Mouse (Mus musculus): Measurements from ENCODE around the gene Il18rap. TPM values are rescaled to one million over a fixed set of nuclear protein-coding genes. Genes with fewer than 3 reads are reported as not detected.

Il18rap gene
- polyA plus RNA-seq (2017; shearing (Covaris generic)): 10 to 100 TPM; 12.6 to 82.7 (median 18.2) TPM

DNA sequence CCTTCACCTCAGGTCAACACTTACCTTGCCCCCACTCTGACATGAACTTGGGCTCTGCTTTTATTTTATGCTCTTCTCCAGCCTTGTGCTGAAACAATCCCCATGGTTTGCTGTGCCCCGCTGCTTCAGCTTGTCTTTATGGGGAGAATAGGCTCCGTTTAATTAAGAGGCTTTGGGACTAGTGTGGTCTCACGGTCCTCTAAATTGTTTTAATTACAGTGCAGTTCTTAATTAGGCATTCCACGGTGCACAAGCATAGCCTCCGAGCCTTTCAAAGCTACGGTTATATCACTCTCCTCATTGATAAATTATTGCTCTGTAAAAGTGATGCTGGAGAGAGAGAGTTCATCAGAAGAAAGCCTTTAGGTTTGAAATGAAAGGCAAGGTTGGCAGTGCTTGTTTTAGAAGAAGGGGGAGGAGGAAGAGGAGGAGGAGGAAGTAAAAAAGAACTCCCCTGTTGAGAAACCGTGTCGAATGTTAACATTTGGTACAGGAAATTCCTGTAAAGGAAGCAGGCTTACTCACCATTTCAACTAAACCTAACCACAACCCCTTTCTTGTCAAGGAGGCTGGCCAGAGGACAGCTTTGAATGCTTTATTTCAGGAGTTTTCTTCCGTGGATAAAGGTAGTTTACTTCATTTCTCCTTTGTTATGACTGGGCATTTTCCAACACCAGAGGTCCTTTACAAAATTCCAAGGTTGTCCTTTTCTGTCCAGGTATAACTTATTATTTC lies at the start of gene Il18rap:
Gene Il18rap (plus strand): TSS at position 512 of the 735 bp plus-strand sequence.
- ATAC-seq: peak; percentile 85

DNA sequence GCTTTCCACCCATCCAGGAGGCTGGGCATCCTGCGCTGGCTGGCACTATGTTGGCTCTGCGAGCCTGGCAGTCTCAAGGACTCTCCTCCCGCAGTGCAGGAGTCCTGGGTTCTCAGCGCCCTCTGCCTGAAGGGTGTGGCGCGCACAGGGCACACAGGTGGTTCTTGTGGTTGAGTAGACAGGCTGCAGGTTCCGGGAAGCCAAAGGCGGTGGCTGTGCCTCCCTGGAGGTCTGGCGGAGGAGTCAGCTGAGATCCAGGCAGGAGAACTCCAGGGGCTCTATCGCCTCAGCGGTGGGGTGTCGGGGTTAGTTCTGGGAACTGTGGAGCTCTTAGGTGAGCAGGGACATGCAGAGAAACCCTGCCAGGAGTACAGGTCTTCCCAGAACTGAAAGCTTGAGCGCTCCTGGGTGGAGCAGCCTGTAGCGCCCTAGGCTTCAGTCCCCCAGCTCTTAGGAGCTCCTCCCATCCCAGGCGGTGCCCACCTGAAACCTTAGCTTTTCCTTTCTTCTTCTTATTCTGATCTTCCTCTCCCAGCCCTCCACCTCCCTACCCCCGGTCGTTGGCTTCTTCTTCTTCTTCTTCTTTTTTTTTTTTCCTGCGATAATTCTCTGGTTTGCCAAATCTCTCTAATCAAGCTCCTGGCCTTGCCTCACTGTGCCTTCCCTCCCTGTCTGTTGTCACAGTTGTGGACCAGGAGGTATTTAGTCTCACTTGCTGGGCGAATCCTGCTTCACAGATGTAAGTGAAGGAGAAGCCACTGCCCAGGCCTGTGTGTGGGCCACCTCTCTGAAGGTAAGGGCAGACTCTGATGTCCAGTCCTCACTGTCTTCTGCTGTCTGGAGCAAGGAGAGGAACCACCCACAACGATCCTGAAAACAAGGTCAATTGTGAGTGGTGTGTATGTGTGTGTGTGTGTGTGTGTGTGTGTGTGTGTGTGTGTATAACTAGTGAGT lies 49.4 kb upstream of the Il18rap start, which contains the start of gene Il18r1:
Gene Il18r1 (plus strand): TSS at position 76 of the 954 bp plus-strand sequence.
- ATAC-seq: peak; percentile 76

DNA sequence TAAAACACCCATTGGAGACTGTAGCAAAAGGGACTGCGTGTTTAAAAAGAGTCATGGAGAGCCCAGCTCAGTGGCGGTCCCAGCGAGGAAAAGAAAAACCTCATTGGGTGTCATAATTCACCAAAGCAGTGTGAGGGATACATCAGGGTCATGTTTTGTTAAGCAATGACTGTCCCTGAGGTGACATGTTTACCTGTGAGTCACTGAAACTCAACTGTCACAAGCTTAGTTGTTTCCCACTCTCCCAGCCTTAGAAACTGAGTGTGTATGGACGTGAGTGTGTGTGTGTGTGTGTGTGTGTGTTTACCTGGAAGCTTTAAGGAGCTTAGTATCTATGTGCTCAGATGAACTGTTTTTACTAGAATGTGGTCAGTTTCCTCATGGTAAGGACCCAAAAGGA lies 47.9 kb upstream of the Il18rap start:
- ATAC-seq: no peak

DNA sequence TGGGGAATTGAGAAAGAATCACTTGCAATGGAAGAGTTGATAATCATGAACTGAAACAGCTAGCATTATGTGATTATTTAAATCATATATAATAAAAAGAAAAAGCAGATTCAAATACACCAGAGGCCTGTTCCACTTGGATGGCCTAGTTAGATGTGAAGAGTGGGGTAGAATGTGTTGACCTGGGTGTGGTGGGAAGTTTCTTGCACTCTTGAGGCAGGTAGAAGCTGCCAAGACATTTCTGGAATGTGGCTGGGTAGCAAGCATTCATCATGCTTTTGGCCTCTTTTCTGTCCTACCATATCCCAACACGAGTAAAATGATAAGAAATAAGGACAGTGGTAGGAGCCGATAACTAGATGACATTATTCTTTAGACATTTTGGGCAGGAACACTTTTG lies 46.4 kb upstream of the Il18rap start:
- ATAC-seq: no peak

DNA sequence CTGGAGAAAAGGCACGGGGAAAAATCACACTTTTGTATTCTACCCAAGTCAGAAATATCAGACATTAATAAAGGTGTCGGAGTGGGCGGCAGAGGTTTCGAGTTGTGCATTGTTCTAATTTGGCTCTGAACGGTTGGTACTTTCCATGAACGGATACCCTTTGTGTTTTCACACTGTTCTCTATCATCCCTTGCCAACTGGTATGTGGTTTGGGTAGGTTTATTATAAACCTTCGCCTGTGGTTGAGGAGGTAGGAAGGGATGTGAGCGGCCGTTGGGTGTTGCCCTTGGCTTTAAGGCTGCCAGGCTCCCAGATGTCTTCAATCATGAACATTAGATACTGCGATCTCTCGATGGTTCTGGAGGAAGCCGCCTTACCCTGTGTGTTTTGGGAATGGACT lies 45.3 kb upstream of the Il18rap start:
- peak; percentile 67 for ATAC-seq

DNA sequence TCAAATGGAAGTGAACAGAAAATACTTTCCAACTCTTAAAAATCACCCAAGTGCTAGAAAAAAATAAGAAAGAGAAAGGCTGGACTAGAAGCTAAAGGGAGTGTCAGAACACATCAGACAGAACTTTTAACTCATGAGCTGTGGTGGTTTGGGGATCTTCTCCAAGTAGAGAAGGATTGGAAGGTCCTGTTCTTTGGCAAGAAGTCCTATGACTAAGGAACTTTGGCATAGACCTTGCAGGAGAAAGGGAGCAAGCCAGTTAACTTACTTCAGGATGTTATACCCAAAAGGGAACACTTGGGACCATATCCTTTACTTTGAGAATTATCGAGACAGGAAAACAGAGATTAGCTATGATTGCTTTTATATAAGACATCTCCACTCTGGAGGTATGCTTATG lies 42.8 kb upstream of the Il18rap start:
- ATAC-seq: no peak

DNA sequence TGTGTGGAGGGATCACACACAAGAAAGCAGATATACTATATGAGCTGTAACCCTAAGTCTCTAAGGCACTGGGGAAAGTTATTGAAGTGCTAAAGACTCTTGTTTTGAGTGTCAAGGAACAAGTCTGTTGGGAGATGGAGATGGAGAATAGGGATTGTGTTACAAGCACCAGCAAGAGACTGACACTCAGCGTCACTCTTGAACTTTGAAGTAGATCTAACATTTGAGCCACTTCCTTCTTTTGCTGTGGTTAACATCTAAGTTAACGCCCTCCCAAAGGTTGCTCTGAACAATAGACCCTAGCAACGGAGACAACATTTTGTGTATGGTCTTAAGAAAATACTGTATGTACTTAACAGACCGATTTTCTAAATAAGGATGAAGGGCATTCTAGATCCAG lies 41.5 kb upstream of the Il18rap start:
- ATAC-seq: peak; percentile 40

DNA sequence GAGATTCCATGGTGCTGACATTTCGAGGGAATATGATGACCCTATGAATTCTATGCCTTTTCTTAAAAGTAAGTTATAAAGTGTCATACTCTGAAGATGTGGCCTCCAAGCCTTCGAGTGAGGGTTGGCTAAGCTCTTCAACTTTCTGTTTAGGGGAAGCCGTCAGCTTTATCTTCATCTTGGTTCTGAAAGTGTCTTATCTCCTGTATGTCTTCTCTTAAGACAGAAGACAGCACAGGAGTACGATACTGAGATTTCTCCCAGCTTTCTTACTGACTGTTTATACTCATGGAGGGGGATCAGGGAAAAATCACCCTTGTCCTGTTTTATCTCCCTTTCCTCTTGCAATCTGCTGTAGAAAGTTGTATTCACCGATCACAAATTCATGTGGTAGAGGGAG lies 40.8 kb upstream of the Il18rap start:
- no peak for ATAC-seq

DNA sequence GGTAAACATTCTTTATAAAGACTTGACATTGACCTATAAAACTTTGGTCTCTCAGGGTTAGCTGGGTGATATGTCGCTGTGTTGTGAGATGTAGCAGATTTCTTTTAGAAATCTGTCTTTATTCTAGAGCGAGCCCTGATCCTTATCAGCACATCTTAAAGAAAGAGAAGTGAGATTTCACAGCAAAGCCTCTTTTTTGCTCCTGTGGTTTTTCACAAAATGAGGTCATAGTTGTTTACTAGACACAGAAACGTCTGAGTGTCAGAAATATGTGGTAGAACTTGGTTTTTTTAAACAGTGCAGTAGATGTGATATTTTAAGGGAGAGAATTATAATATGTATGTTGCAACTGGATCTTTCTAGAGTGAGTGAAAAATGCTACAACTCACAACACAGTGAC lies 39.5 kb upstream of the Il18rap start:
- peak; percentile 57 for ATAC-seq

DNA sequence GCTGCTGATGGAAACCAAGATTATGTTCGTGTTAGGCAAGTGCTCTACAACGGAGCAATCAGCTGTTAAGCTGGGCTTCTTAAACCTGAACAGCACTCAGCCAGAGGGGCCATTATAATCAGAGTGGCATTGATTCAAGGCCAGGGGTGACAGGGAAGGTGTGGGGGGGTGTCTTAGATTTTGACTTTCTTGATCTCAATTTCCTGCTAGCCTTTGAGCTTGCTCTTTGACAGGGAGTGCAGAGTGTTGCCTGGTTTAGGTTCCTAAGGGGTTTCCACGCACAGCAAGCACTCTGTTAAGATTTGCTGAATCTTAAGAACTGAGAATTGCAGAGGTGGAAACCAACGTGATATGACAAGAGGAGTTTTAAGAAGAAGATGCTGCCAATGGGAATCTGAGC lies 38.4 kb upstream of the Il18rap start:
- no peak for ATAC-seq

DNA sequence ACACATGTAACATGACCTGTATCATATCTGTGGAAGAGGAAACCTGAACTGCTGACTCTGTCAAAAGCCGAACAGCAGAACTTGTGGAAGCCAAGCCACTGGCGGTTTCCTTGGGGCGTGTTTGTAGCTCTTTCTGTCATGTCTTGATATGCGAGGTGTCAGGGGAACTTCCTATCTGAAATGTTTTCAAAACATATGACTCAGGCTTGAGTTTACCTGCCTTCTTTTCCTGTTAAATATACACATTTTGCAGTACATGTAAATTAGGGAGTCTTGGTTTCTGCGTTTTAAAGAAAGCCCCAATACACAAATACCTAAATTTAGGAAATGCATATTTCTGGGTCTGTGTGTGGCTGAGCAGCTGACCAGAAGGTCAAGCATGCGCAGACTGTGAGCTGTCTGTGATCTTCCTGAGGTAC lies 35.6 kb upstream of the Il18rap start:
- peak; percentile 82 for ATAC-seq

DNA sequence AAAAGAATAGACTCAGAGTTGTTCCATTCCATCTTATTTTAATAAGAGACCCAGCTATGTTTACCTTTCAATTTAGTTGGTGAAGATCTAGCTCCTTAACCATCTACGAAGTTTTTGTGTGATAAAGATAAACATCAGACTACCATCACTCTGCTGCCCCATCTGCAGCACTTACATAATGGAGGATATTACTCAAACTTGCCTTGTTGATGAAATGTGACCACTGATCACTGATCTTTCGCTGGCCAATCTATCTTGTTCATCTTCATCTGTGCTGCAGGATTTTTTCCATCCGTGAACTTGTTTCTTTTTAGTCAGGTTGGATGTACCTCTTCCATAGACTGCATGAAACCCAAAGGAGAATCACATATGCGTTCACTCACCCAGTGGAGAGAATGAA lies 20.6 kb upstream of the Il18rap start:
- ATAC-seq: no peak

DNA sequence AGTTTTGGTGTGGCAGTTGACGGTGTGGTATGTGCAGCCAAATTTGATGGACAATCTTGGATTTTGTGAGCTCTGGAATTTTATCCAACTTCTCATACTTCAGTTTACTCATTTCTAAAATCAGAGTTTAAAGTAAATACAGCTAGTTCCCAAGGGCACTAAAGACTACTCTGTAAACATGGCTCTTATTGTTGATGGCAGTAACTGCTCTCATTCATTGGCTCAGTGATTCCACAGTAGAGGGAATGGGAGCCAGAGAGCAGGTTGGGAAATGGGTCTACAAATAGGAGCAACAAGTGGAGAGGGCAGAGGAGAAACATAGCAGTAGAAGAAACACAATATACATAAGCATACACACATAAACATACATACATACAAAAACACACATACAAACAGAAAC lies 15.5 kb upstream of the Il18rap start:
- ATAC-seq: no peak

DNA sequence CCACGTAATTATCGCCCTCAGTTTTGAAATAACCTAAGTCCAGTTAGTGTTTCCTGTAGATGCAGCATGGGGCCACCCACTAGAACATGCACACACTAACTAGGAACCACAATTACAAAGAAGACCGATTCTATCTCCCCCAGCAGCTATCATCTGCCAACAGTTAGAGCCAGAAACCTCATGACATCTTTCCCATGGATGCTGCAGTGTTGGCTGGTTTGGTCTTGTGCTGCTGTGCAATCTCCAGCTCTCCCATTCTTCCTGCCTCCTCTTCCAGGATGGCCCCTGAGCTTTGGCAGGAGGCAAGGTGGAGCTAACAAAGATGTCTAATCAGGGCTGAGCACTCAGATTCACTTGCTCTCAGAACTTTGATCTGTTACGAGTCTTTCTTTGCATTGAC lies 14.0 kb upstream of the Il18rap start:
- no peak for ATAC-seq

DNA sequence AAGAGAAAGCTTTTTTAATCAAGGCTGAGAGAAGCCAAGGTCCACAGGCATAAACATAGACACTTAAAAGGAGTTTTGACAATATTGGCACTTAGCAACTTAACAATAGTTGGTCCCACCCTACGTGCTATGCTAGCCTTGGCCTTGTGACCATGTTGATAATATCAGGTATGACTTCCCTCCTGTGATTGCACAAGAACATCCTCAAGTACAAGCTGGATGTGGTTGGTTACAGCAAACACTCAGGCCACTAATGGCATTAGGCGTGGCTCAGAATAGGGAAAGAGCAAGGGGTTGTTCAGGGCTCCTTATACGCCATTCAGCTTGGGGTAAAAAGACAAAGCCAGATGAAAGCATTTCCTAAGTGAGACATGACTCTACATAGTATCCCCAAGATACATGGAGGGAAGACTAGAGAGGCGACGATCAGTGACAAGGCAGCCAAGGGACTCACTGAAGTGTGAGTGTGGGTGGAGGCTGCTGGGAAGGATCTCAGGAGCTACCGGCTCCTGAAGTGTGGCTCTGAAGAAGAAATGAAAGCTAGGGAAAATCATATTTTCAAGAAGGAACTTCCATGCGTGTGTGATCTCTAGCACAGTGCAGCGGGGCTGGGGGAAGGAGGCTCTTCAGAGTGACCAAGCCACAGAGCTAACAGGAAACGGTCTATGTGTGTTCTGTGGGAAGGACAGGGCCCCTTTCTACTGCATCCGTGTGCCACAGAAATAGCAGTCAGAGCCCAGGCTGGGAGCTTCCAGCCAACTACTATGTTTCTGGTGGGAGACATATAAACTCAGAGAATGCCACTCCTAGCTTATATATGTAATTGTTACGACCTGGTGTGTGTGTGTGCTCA lies 13.4 kb upstream of the Il18rap start:
- no peak for ATAC-seq

DNA sequence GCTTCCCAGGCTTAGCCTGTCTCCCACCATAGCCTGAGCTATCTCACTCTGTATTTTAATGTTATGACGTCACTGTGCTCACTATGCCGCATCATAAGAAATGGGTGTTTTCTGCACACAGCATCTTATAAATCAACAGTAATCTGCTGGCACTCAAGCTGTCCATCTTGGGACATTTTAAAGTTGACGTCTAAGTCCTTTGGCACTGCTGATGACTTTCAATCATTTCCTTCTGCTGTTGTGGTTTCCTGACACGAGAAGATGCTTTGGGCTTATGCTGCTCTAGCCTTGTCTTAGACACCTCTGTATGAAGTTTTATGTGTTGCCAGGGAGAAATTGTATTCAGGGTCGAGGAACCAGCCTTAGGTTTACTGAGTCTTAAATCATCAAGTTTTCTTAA lies 10.6 kb upstream of the Il18rap start:
- ATAC-seq: no peak

DNA sequence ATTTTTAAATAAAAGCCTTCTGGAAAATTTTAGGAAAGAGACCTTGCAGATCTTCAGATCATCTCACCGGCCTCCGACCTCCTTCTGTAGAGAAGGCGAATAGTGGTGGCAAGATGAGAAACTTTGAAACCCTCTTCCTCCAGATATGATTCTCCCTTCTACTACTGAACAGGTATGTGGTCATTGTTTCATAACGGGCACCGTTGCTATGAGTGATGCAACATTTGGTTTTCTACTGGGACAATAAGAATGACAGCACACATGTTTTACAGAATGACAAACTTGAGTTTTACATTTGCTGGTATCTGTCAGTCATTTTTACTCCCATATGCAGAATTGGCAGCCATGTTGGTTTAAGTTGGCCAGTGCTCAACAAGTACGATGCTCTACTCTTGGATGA lies 1.2 kb downstream of the Il18rap start:
- no peak for ATAC-seq

DNA sequence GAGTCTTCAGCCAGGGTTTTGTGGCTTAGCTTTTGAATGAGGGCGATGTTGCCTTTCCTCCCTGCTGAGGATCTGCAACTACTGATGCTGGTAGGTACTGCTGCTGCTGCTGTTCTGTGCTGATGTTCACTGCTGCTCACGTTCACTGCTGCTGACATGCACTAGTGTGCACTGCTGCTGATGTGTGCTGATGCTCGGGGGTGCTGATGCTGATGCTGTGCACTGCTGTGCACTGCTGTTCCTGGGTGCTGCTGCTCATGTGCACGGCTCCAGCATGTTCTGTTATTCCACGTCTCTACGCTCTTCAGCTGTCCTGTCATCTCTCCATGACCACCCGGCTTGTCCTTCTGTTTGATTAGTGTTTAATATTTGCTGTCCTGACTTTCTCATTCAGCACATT lies 7.8 kb downstream of the Il18rap start:
- no peak for ATAC-seq

DNA sequence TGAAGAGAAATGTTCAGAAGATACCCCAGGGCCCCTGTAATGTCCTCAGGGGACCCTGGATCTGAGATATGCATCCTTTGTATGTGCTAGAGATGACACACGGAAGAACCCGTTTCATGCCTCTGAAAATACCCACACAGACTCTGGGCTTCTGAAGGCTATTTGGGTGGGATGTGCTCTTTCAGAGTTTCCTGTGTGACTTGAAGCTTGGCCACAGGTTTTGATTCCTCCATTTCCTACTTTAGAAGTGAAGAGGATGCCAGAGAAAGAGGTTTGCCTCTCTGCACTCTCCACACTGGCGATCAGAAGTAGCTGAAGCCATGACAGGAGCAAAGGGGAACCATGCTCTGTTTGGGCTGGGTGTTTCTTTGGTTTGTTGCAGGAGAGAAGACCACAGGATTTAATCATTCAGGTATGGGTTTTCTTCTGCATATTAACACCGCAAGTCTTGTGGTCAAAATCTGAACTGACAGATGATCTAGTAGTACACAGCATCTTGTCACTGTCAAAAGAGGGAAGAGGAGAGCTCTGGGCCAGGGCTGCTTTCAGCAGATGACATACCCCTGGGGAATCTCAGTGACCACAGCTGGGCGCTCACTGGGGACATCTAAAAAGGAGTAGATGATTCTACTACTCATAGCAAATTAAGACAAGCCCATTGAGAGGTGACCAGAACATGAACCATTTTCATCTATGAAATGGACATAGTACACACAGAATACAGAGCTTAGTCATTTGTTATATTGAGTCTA lies 9.0 kb downstream of the Il18rap start:
- ATAC-seq: no peak

DNA sequence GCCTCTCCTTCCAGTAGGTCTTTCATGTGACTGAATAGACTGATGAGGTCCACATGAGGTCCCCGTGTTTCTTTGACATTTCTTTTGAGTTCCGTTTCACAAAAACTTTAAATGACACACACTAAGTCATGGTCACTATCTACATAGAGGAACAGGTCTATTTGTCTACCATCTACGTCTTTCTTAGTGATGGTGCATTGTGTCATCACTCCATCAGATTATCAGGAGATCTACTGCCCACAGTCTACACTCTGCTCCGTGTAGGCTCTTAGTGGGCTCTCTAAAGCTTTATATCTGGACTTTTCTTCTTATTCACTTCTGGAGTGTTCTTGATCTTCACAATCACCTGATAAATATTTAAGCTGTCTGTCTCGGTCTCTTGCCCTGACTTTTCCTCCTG lies 14.1 kb downstream of the Il18rap start:
- peak; percentile 57 for ATAC-seq

DNA sequence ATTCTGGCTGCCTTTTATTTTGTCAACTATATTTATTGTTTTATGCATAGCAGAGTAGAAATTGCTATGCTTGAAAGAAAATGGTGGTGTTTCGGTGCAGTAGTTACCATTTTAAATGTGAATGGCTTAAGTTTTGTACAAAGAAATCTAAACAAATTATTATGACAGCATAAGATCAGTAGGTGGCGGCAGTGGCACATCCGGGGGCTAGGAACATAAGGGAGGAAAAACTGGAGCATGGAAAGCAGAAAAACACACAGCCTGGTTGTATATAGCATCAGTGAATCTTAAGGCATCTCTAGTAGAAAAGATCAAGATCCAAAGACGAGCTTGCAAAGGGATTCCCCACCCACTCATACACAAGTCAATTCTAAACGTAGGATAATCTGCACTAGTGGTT lies 22.4 kb downstream of the Il18rap start:
- ATAC-seq: no peak

DNA sequence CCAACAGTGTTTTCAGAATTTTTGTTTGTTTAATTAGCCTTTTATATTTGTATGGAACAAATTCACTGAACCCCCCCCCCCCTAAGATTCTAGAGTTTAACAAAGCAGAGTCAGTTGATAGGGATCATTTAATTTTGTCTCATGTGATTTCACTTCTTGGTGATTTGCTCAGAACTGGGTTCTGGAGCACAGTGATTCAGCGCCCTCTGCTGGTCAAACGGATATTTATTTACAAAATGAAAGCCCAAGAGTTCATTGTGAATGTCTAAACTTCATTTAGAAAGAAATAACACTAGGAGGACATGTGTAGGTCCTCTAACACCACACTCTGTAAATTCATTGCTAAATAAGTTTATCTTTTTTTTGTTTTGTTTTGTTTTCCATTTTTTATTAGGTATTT lies 29.5 kb downstream of the Il18rap start:
- peak; percentile 74 for ATAC-seq
